Mouse (Mus musculus): ENCODE results near the gene Scg2. TPM values are rescaled to one million over a fixed set of nuclear protein-coding genes. Genes with fewer than 3 reads are reported as not detected.
A peak's percentile ranks its signal among the peaks of the same experiment; 100 is the strongest.

Scg2 gene
- total RNA-seq (2014; rRNA removed) (150 and 156 TPM in 2 replicates), polyA plus RNA-seq (2015; fragmentation: Nextera tagmentation; extraction: Ambion mirVana) (296 and 300 TPM in 2 replicates)

DNA sequence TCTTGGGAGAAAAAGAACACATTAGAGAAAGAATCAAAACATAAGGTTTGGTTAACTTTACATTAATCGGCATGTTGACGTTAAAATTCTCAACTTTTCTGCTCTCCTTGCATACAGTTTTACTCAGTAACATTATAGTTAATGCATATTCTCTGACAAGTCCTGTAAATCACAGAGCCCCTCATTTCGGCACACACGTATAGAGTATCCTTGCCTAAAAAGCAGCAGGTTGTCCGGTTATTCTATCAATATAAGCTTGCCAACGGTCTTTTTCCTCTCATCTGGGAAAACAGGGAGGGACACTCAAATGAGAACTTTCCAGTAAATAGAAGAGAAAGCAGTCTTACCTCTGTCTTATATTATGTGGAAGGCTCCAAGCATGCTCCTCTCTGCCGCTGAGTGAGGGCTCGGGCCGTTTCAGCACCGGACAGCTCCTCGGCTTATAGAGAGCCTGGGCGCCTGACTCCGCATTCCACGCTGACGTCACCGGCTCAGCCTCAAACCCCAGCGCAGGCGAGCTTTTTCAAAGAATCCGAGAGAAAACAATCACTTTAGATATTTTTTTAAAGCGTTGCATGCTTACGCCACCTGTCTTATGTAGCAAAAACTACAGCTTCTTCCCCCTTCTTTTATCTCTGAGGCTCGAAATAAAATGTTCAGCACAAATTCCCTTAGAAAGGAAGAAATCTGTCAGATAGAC lies at the start of gene Scg2:
TSS of gene Scg2 (minus strand) at position 512 of the 700 bp plus-strand sequence.
- Histone ChIP-seq H3K9me3 (ENCODE audit: low read length) (no peaks in the 10 kb centered on the region), H3K4me3 (ENCODE audit: low read length) (peak within 1 kb of the TSS; percentile 45), H3K27me3 (ENCODE audit: insufficient read depth, low read length) (no peaks in the 10 kb centered on the region), H3K4me2 (ENCODE audit: low read depth, low read length) (peak within 1 kb of the TSS; percentile 55), H3K4me1 (ENCODE audit: insufficient read depth, low read length) (no peaks in the 10 kb centered on the region), H3K9ac (replicated peaks; ENCODE audit: low read length) (peak within 1 kb of the TSS; percentile 46), H3K36me3 (ENCODE audit: insufficient read depth, low read length) (0 out of 2 replicates have a peak, but pooled peaks cover 5% of the 10 kb centered on the region), H3K27ac (peak within 1 kb of the TSS; percentile 56; the same call in 1 of the 2 replicates)
- ATAC-seq = peak; percentile 98
- TF ChIP-seq CTCF (IDR thresholded peaks at IDR 0.05; ENCODE audit: low read depth) = peak; percentile 69
- WGBS = 8% methylated on average over 22 of the region's 22 CpGs
- DNase-seq (ENCODE audit: low spot score) = peak; percentile 95

DNA sequence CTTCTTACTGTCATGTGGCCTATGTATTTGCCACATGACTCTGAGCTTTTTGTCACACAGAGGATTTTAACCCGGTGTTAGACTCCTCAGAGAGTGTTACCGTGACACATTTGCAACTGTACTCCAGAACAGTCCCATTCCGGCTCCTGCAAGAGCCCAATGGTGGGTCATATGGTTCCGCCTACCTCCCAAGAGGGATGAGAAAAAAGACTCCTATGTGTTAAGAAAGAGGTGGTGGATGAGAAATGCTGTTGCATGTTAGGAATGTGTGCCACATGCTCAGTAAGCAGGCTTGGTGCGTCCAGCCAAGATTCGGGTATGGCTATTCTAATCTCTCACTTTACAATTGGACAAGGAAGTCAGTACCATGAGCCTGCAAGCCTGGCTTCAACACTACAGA lies 45.6 kb upstream of the Scg2 start:
- no peak overlapping the region for H3K4me3 ChIP-seq (ENCODE audit: low read length)
- ATAC-seq (no peak), DNase-seq (ENCODE audit: low spot score) (no peak)
- no peak overlapping the region for H3K4me2 ChIP-seq (ENCODE audit: low read depth, low read length)
- no peaks in the 10 kb centered on the region for H3K9me3 ChIP-seq (ENCODE audit: low read length)
- TF ChIP-seq CTCF (IDR thresholded peaks at IDR 0.05; ENCODE audit: low read depth) = no peak
- H3K27ac ChIP-seq = no peak overlapping the region
- no peak overlapping the region for H3K9ac ChIP-seq (replicated peaks; ENCODE audit: low read length)
- no peaks in the 10 kb centered on the region for H3K36me3 ChIP-seq (ENCODE audit: insufficient read depth, low read length)
- no peaks in the 10 kb centered on the region for H3K4me1 ChIP-seq (ENCODE audit: insufficient read depth, low read length)
- H3K27me3 ChIP-seq (ENCODE audit: insufficient read depth, low read length) = no peaks in the 10 kb centered on the region
- WGBS = 90% methylated on average over 6 of the region's 6 CpGs

DNA sequence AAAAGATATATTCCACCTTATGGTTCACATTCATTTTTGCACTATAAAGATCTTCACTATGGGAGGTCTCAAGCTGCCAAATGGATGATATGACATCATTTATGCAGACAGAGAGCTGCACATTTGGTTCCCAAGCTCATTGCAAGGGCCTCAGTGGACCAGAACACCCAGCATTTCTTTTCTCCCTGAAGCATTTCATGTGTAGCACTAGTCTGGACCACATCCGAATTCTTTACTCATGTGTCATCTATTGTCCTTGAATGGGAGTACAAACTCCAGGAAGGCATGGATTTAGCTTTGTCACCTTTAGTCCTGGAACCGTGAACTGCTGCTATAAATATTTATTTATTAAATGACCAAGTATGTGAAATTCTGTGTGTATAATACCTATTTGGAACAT lies 30.9 kb upstream of the Scg2 start:
- 85% methylated on average over 2 of the region's 2 CpGs for WGBS
- no peak for TF ChIP-seq CTCF (IDR thresholded peaks at IDR 0.05; ENCODE audit: low read depth)
- Histone ChIP-seq H3K9me3 (ENCODE audit: low read length) (no peaks in the 10 kb centered on the region), H3K27ac (no peak overlapping the region), H3K4me3 (ENCODE audit: low read length) (no peak overlapping the region), H3K9ac (replicated peaks; ENCODE audit: low read length) (no peak overlapping the region), H3K36me3 (ENCODE audit: insufficient read depth, low read length) (no peaks in the 10 kb centered on the region), H3K27me3 (ENCODE audit: insufficient read depth, low read length) (no peaks in the 10 kb centered on the region), H3K4me1 (ENCODE audit: insufficient read depth, low read length) (no peaks in the 10 kb centered on the region), H3K4me2 (ENCODE audit: low read depth, low read length) (no peak overlapping the region)
- no peak for ATAC-seq
- DNase-seq (ENCODE audit: low spot score) = no peak

DNA sequence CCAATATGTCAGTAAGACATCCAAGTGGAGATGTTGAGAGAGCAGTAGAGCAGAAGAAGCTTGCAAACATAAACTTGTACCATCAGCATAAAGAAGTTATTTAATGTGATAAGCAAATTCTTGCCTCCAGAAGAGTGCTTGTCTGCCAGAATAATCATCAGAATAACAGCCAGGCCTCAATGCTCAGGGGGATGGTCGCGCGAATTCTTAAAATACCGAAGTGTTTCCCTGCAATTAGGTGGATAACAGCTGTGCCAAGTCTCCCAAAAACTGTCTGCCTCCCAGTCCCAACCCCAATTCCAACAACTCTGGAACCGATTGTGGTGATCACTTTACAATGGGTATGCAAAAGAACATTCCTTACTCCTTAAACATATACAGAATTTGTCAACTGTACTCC lies 30.0 kb upstream of the Scg2 start:
- H3K4me1 ChIP-seq (ENCODE audit: insufficient read depth, low read length) = no peaks in the 10 kb centered on the region
- DNase-seq (ENCODE audit: low spot score) (no peak), ATAC-seq (no peak)
- no peaks in the 10 kb centered on the region for H3K9me3 ChIP-seq (ENCODE audit: low read length)
- no peaks in the 10 kb centered on the region for H3K36me3 ChIP-seq (ENCODE audit: insufficient read depth, low read length)
- WGBS = 69% methylated on average over 5 of the region's 5 CpGs
- no peak overlapping the region for H3K27ac ChIP-seq
- H3K27me3 ChIP-seq (ENCODE audit: insufficient read depth, low read length) = no peaks in the 10 kb centered on the region
- TF ChIP-seq CTCF (IDR thresholded peaks at IDR 0.05; ENCODE audit: low read depth) = no peak
- H3K4me2 ChIP-seq (ENCODE audit: low read depth, low read length) = no peak overlapping the region
- no peak overlapping the region for H3K4me3 ChIP-seq (ENCODE audit: low read length)
- H3K9ac ChIP-seq (replicated peaks; ENCODE audit: low read length) = no peak overlapping the region

DNA sequence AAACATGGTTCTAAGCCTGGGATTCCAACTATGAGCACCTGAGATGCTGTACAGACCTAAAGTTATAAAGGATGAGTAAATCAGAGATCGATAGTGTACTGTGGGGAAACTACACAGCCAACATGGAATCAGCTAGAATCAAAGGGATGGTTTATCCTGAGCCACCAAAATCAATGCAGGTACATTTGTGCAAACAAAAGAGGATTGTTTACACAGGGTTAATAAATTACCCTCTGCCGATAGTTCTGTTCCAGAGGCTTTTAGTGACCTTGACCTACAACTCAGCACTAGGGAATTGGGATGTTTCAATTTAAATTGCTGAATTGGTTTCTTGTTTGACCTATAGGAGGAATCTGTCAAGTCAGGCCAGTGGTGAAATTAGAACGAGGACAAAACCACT lies 26.7 kb upstream of the Scg2 start:
- Histone ChIP-seq H3K4me1 (ENCODE audit: insufficient read depth, low read length) (no peaks in the 10 kb centered on the region), H3K4me3 (ENCODE audit: low read length) (no peak overlapping the region), H3K27me3 (ENCODE audit: insufficient read depth, low read length) (no peaks in the 10 kb centered on the region), H3K27ac (no peak overlapping the region), H3K9me3 (ENCODE audit: low read length) (no peaks in the 10 kb centered on the region), H3K36me3 (ENCODE audit: insufficient read depth, low read length) (no peaks in the 10 kb centered on the region), H3K4me2 (ENCODE audit: low read depth, low read length) (no peak overlapping the region), H3K9ac (replicated peaks; ENCODE audit: low read length) (no peak overlapping the region)
- ATAC-seq = no peak
- DNase-seq (ENCODE audit: low spot score) = no peak
- 68% methylated on average over 3 of the region's 3 CpGs for WGBS
- no peak for TF ChIP-seq CTCF (IDR thresholded peaks at IDR 0.05; ENCODE audit: low read depth)

DNA sequence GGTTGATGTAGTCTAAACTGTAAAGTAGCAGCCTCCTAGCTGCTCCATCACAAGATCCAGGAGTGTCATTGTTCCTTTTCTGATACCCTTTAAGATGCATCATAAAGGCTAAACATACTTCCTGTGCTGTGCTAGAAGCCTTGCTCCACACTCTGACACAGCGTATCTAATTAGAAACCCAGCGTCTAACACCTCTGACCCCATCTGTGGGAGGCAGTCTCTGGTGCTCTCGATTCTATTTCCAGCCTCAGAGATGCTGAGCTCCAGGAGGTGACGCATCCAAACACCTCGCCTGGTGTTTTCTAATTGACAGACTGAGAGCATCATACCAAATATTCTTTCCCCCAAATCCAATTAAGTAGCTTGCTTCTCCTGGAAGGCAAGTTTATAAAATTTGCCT lies 18.6 kb upstream of the Scg2 start:
- H3K4me1 ChIP-seq (ENCODE audit: insufficient read depth, low read length) = no peaks in the 10 kb centered on the region
- no peaks in the 10 kb centered on the region for H3K9me3 ChIP-seq (ENCODE audit: low read length)
- TF ChIP-seq CTCF (IDR thresholded peaks at IDR 0.05; ENCODE audit: low read depth) = no peak
- ATAC-seq (no peak), DNase-seq (ENCODE audit: low spot score) (no peak)
- 20% methylated on average over 5 of the region's 5 CpGs for WGBS
- H3K27me3 ChIP-seq (ENCODE audit: insufficient read depth, low read length) = no peaks in the 10 kb centered on the region
- no peak overlapping the region for H3K27ac ChIP-seq
- H3K9ac ChIP-seq (replicated peaks; ENCODE audit: low read length) = no peak overlapping the region
- H3K36me3 ChIP-seq (ENCODE audit: insufficient read depth, low read length) = no peaks in the 10 kb centered on the region
- H3K4me3 ChIP-seq (ENCODE audit: low read length) = no peak overlapping the region
- no peak overlapping the region for H3K4me2 ChIP-seq (ENCODE audit: low read depth, low read length)

DNA sequence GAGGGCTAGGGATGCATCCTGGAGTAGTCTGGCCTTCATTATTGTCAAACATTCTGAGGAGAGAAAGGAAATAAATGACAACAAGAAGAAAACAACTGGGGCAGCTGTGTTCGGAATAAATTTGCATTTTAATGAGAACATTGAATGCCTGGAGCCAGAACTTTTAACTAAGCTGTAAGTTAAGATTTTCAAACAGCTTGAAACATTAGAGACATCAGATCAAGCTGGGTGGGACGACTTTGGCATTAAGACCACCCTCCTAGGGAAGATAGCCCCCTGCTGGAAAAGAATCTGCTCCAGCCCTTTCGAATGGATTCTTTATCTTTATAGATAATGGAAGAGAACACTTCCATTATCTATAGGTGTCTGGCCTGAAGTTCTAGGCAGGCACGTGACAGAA lies 14.2 kb upstream of the Scg2 start:
- H3K9me3 ChIP-seq (ENCODE audit: low read length) = no peaks in the 10 kb centered on the region
- no peak overlapping the region for H3K4me3 ChIP-seq (ENCODE audit: low read length)
- 9% methylated on average over 4 of the region's 4 CpGs for WGBS
- no peak overlapping the region for H3K9ac ChIP-seq (replicated peaks; ENCODE audit: low read length)
- no peak overlapping the region for H3K4me2 ChIP-seq (ENCODE audit: low read depth, low read length)
- no peak for ATAC-seq
- TF ChIP-seq CTCF (IDR thresholded peaks at IDR 0.05; ENCODE audit: low read depth) = no peak
- H3K4me1 ChIP-seq (ENCODE audit: insufficient read depth, low read length) = peaks cover 9% of the 10 kb centered on the region; the same call in 1 of the 2 replicates
- no peaks in the 10 kb centered on the region for H3K36me3 ChIP-seq (ENCODE audit: insufficient read depth, low read length)
- no peak overlapping the region for H3K27ac ChIP-seq
- no peak for DNase-seq (ENCODE audit: low spot score)
- no peaks in the 10 kb centered on the region for H3K27me3 ChIP-seq (ENCODE audit: insufficient read depth, low read length)
